Mouse (Mus musculus): ENCODE measurements around the gene Csl. TPM values are rescaled to one million over a fixed set of nuclear protein-coding genes. Genes with fewer than 3 reads are reported as not detected.

The Csl gene
- 0.52 TPM in 1 of 2 replicates, not detected in the other for total RNA-seq (2023)

DNA sequence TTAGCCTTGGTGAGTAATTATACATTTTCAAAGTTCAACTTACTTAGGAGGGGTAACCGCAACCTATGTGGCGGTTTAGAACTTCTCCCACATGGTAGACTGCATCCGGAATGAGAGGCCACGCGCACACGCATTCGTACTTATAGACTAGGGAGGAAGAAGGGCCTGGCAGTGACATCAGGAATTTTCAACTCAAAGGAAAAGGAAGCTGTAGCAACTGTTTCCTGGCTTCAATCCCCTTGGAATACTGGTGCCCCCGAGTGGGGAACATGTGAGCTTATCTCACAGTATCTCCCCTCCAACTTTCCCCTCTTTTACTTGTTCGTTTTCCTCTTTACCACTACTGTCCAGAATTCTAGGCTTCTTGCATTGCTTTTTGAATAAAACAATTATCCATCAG, at the start of gene Csl:
Csl (minus strand) TSS at position 101 of the 400 bp plus-strand sequence.

